Mouse (Mus musculus): Measurements from ENCODE around the gene Cic.

Cic gene

GRCm38 (mm10) chr7:25267301-25267750, at the start of gene Cic:
Gene Cic, plus strand, starts transcription at chr7:25267704.
- CTCF ChIA-PET = no interaction called here

GRCm38 (mm10) chr7:25218705-25219415, 48.6 kb upstream of the Cic start:
- CTCF ChIA-PET = interaction anchor here (0.7 to 1.5 kb wide), 2 partner anchors 15 to 55 kb away, joined by 3 to 4 read pairs; no protein-coding TSS in a partner anchor

- CTCF ChIA-PET = interaction anchor here (0.9 kb wide), 1 partner anchor 127 kb away, joined by 3 read pairs; no protein-coding TSS in a partner anchor
Measured at GRCm38 (mm10) chr7:25219416-25219750, 48.1 kb upstream of the Cic start.

GRCm38 (mm10) chr7:25219756-25220456, 47.6 kb upstream of the Cic start:
- CTCF ChIA-PET = interaction anchor here (0.9 kb wide), 1 partner anchor 127 kb away, joined by 3 read pairs; no protein-coding TSS in a partner anchor

GRCm38 (mm10) chr7:25220457-25221101, 46.9 kb upstream of the Cic start, which contains the start of gene Dedd2:
Gene Dedd2, minus strand, starts transcription at chr7:25220615.
- CTCF ChIA-PET = no interaction called here

GRCm38 (mm10) chr7:25221102-25221883, 46.2 kb upstream of the Cic start, which contains the start of gene Zfp526:
Gene Zfp526, plus strand, starts transcription at chr7:25221425.
- CTCF ChIA-PET = no interaction called here

GRCm38 (mm10) chr7:25222275-25222967, 45.1 kb upstream of the Cic start:
- CTCF ChIA-PET = no interaction called here

GRCm38 (mm10) chr7:25227523-25228300, 39.8 kb upstream of the Cic start:
- CTCF ChIA-PET = no interaction called here

- CTCF ChIA-PET = no interaction called here
Measured at GRCm38 (mm10) chr7:25230690-25231285, 36.7 kb upstream of the Cic start.

- CTCF ChIA-PET = interaction anchor here (0.9 to 1.2 kb wide), 2 partner anchors 9 to 84 kb away, joined by 3 to 5 read pairs; partner anchors contain the start of gene Megf8
Measured at GRCm38 (mm10) chr7:25232101-25232648, 35.3 kb upstream of the Cic start.

GRCm38 (mm10) chr7:25233061-25233460, 34.4 kb upstream of the Cic start:
- CTCF ChIA-PET = interaction anchor here (0.6 to 1.2 kb wide), 2 partner anchors 10 to 172 kb away, joined by 3 to 4 read pairs; no protein-coding TSS in a partner anchor

GRCm38 (mm10) chr7:25235526-25235925, 32.0 kb upstream of the Cic start:
- CTCF ChIA-PET = interaction anchor here (0.8 kb wide), 1 partner anchor 18 kb away, joined by 3 read pairs; no protein-coding TSS in a partner anchor

- CTCF ChIA-PET = interaction anchor here (1.2 kb wide), 1 partner anchor 130 kb away, joined by 4 read pairs; no protein-coding TSS in a partner anchor
Measured at GRCm38 (mm10) chr7:25237249-25238014, 30.1 kb upstream of the Cic start, which contains the start of gene Gsk3a. Gene Gsk3a, minus strand, starts transcription at chr7:25237851.

- CTCF ChIA-PET = interaction anchor here (0.6 to 1.2 kb wide), 3 partner anchors 76 to 385 kb away, joined by 3 to 11 read pairs (median 4); no protein-coding TSS in a partner anchor
Measured at GRCm38 (mm10) chr7:25238015-25238706, 29.3 kb upstream of the Cic start.

- CTCF ChIA-PET = interaction anchor here (0.6 to 0.7 kb wide), 4 partner anchors 75 to 600 kb away, joined by 3 to 11 read pairs (median 6); no protein-coding TSS in a partner anchor
Measured at GRCm38 (mm10) chr7:25238829-25239623, 28.5 kb upstream of the Cic start.

- CTCF ChIA-PET = no interaction called here
Measured at GRCm38 (mm10) chr7:25240631-25241030, 26.9 kb upstream of the Cic start.

- CTCF ChIA-PET = no interaction called here
Measured at GRCm38 (mm10) chr7:25241062-25241461, 26.4 kb upstream of the Cic start.
